Mouse (Mus musculus): ENCODE results near the gene Olfr1275. TPM values are rescaled to one million over a fixed set of nuclear protein-coding genes. Genes with fewer than 3 reads are reported as not detected.

Olfr1275 gene
- not detected in 2 replicates for polyA plus RNA-seq (2012; ENCODE audit: insufficient read depth, insufficient read length, missing spikeins)

DNA sequence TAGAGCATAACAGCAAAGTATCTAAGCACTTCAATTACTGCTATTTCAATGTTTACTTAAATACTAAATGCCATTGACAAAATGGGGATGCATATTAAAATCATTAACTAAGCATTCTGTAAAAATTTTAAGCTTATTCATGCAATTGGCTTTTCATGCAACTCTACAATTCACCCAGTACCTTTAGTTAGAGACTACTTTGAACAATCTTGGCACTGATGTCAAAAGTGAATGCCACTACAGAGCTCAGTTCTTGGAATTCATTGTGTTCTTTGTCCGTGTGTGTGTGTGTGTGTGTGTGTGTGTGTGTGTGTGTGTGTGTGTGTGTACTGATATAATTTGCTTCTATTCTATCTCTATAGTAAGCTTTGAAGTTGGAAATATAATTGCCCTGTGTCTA is at the start of gene Olfr1275:
Olfr1275 (minus strand) TSS at position 101 of the 400 bp plus-strand sequence.
- no peak within 1 kb of the TSS for H3K4me3 ChIP-seq (ENCODE audit: insufficient read depth, low read depth, low read length)
- H3K27ac ChIP-seq (replicated peaks; ENCODE audit: low read depth, low read length) = no peak within 1 kb of the TSS
- H3K4me1 ChIP-seq (ENCODE audit: control insufficient read depth, insufficient read depth, insufficient read length, low read length) = no peaks in the 10 kb centered on the region

DNA sequence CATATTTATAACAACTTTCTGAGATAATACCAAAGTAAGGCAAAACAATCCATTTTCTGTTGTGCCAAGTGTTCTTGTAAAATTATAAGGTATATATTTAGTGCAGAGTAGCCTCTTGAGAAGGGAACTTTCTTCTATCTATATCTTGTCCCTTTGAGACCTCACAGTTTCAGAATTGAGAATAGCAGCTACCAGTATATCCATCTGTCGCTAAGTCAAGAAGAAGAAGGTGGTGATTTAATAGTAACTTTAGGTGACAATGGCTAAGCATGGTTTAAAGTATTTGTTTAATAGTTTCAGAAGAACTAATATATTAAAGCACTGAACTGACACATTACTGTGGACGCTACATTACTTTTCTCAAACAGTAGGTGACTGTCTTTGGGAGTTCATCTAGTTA is 38.9 kb upstream of the Olfr1275 start, which contains the start of gene Olfr1277:
Olfr1277 (minus strand) TSS at position 101 of the 400 bp plus-strand sequence.
- Histone ChIP-seq H3K4me1 (ENCODE audit: control insufficient read depth, insufficient read depth, insufficient read length, low read length) (no peaks in the 10 kb centered on the region), H3K4me3 (ENCODE audit: insufficient read depth, low read depth, low read length) (no peak within 1 kb of the TSS), H3K27ac (replicated peaks; ENCODE audit: low read depth, low read length) (no peak within 1 kb of the TSS)

DNA sequence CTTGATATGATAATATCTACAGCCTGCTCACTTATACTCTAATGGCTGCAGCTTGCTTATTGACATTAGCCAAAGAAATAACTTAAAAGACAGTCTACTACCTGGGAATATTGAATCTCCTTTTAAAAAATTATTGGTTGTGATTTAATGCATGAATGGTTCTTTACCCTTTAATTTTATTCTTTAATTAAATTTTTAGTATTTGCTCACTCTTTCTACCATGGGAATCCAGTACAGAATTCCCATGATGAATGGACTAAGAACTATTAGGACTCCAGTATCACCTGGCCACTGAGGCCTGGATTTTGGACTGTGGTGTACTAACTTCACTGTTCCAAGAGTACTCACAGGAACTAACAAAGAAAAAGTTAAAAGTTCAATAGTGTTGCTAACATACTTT is 19.1 kb upstream of the Olfr1275 start, which contains the start of gene Olfr1276:
Olfr1276 (plus strand) TSS at position 301 of the 400 bp plus-strand sequence.
- Histone ChIP-seq H3K4me1 (ENCODE audit: control insufficient read depth, insufficient read depth, insufficient read length, low read length) (no peaks in the 10 kb centered on the region), H3K4me3 (ENCODE audit: insufficient read depth, low read depth, low read length) (no peak within 1 kb of the TSS), H3K27ac (replicated peaks; ENCODE audit: low read depth, low read length) (no peak within 1 kb of the TSS)

DNA sequence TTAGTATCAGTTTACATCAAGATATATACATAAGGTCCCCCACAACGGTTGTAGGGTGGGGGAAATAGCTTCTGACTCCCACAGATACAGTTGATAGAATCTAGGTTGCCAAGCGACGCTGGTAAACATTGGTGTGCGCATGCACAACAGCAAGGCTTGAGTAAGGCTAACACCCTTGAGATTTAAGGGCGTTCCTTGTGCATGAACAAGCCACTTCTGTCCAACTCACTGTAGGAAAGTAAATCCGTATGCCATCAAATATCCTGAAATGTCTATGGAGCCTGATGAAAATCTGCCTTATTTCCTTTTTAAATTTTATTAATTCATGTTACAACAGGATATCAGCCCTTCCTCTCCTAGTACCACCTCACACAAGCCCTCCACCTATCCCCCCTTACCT is 5.6 kb downstream of the Olfr1275 start, which contains the start of gene 4930430A15Rik:
4930430A15Rik (minus strand) TSS at position 101 of the 400 bp plus-strand sequence.
- no peak within 1 kb of the TSS for H3K4me3 ChIP-seq (ENCODE audit: insufficient read depth, low read depth, low read length)
- H3K27ac ChIP-seq (replicated peaks; ENCODE audit: low read depth, low read length) = no peak within 1 kb of the TSS
- H3K4me1 ChIP-seq (ENCODE audit: control insufficient read depth, insufficient read depth, insufficient read length, low read length) = no peaks in the 10 kb centered on the region

DNA sequence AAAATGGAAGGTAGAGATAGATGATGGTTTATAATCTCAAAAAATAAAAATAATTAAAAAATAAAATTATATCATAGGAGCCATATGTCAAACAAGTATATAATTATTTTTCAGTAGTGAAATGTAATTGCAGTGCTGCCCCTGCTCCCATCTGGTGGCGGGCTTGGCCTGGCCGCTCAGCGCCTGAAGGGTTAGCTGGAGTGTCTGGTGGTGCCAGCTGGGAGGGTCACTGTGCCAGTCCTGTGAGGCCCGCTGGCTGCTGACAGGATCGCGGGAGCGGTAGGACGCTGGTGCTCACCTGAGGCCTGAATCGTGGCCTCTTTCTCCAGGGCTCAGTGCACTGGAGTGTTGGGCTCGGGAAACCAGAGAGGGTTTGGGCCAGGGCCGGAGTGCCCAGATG is 53.0 kb downstream of the Olfr1275 start:
- Histone ChIP-seq H3K4me1 (ENCODE audit: control insufficient read depth, insufficient read depth, insufficient read length, low read length) (no peaks in the 10 kb centered on the region), H3K27ac (replicated peaks; ENCODE audit: low read depth, low read length) (no peak overlapping the region), H3K4me3 (ENCODE audit: insufficient read depth, low read depth, low read length) (no peak overlapping the region)

Other genes starting within 250 kb of the Olfr1275 start
- gene Gm13941, start 129.3 kb downstream of the Olfr1275 start, polyA plus RNA-seq (2012; ENCODE audit: insufficient read depth, insufficient read length, missing spikeins) = not detected in 2 replicates
- not detected in 2 replicates for gene Gm15130, start 82.3 kb downstream of the Olfr1275 start, polyA plus RNA-seq (2012; ENCODE audit: insufficient read depth, insufficient read length, missing spikeins)
- not detected in 2 replicates for gene 4930430A15Rik, start 5.7 kb downstream of the Olfr1275 start, polyA plus RNA-seq (2012; ENCODE audit: insufficient read depth, insufficient read length, missing spikeins)
- not detected in 2 replicates for gene Olfr1276, start 19.2 kb upstream of the Olfr1275 start, polyA plus RNA-seq (2012; ENCODE audit: insufficient read depth, insufficient read length, missing spikeins)
- gene Olfr1277, start 38.8 kb upstream of the Olfr1275 start, polyA plus RNA-seq (2012; ENCODE audit: insufficient read depth, insufficient read length, missing spikeins) = not detected in 2 replicates
- gene Olfr1278, start 54.9 kb upstream of the Olfr1275 start, polyA plus RNA-seq (2012; ENCODE audit: insufficient read depth, insufficient read length, missing spikeins) = not detected in 2 replicates
- not detected in 2 replicates for gene Olfr1279, start 65.3 kb upstream of the Olfr1275 start, polyA plus RNA-seq (2012; ENCODE audit: insufficient read depth, insufficient read length, missing spikeins)
- gene Olfr1280, start 78.7 kb upstream of the Olfr1275 start, polyA plus RNA-seq (2012; ENCODE audit: insufficient read depth, insufficient read length, missing spikeins) = not detected in 2 replicates
- not detected in 2 replicates for gene Olfr1281, start 91.2 kb upstream of the Olfr1275 start, polyA plus RNA-seq (2012; ENCODE audit: insufficient read depth, insufficient read length, missing spikeins)
- not detected in 2 replicates for gene Olfr1282, start 100.8 kb upstream of the Olfr1275 start, polyA plus RNA-seq (2012; ENCODE audit: insufficient read depth, insufficient read length, missing spikeins)
- not detected in 2 replicates for gene Olfr1283, start 131.5 kb upstream of the Olfr1275 start, polyA plus RNA-seq (2012; ENCODE audit: insufficient read depth, insufficient read length, missing spikeins)
- not detected in 2 replicates for gene Olfr1284, start 140.2 kb upstream of the Olfr1275 start, polyA plus RNA-seq (2012; ENCODE audit: insufficient read depth, insufficient read length, missing spikeins)
- gene Olfr1286, start 187.8 kb upstream of the Olfr1275 start, polyA plus RNA-seq (2012; ENCODE audit: insufficient read depth, insufficient read length, missing spikeins) = not detected in 2 replicates
- gene Olfr1287, start 213.9 kb upstream of the Olfr1275 start, polyA plus RNA-seq (2012; ENCODE audit: insufficient read depth, insufficient read length, missing spikeins) = not detected in 2 replicates
- not detected in 2 replicates for gene Olfr1288, start 238.8 kb upstream of the Olfr1275 start, polyA plus RNA-seq (2012; ENCODE audit: insufficient read depth, insufficient read length, missing spikeins)
- gene Olfr1289, start 245.5 kb upstream of the Olfr1275 start, polyA plus RNA-seq (2012; ENCODE audit: insufficient read depth, insufficient read length, missing spikeins) = not detected in 2 replicates